Mouse (Mus musculus) forebrain, embryonic 11.5 days (tissue): ENCODE measurements around the gene Krt19. TPM values are rescaled to one million over a fixed set of nuclear protein-coding genes. Genes with fewer than 3 reads are reported as not detected.

ENCODE experiments used
- ATAC-seq: fragments of 200-750 bp; cut with Nextera tagmentation; replicated peaks from 2 replicates; pipeline ENCODE4 v1.8.0; 2017; ENCODE audit warnings: moderate TSS enrichment; ENCODE audit not compliant: low FRiP score
- DNase-seq: peaks from one replicate; pipeline ENCODE4 v3.0.0-alpha.2; 2017; ENCODE audit warnings: low spot score
- H3K27ac ChIP-seq: fragments of 300-500 bp; sonication (generic); 2 replicates; pipeline ENCODE4 v1.5.1; 2014; ENCODE audit warnings: low read depth, low read length
- H3K27me3 ChIP-seq: fragments of 300-500 bp; sonication (generic); 2 replicates; pipeline ENCODE4 v1.6.1; 2014; ENCODE audit warnings: mild to moderate bottlenecking, low read length, mixed read lengths; ENCODE audit not compliant: control insufficient read depth, insufficient read depth
- H3K36me3 ChIP-seq: fragments of 300-500 bp; sonication (generic); 2 replicates; pipeline ENCODE4 v1.6.1; 2014; ENCODE audit warnings: mild to moderate bottlenecking, low read length, moderate library complexity, mixed read lengths; ENCODE audit not compliant: control insufficient read depth, insufficient read depth
- H3K4me1 ChIP-seq: fragments of 300-500 bp; sonication (generic); replicated peaks from 2 replicates; pipeline ENCODE4 v1.6.1; 2014; ENCODE audit warnings: low read length, mixed read lengths; ENCODE audit not compliant: control insufficient read depth, insufficient read depth
- H3K4me2 ChIP-seq: fragments of 300-500 bp; sonication (generic); 2 replicates; pipeline ENCODE4 v1.6.1; 2014; ENCODE audit warnings: low read depth, mild to moderate bottlenecking, low read length, moderate library complexity, mixed read lengths; ENCODE audit not compliant: severe bottlenecking
- H3K4me3 ChIP-seq: fragments of 300-500 bp; sonication (generic); 2 replicates; pipeline ENCODE4 v1.5.1; 2014; ENCODE audit warnings: low read depth, low read length
- H3K9ac ChIP-seq: fragments of 300-500 bp; sonication (generic); 2 replicates; pipeline ENCODE4 v1.6.1; 2014; ENCODE audit warnings: low read length
- H3K9me3 ChIP-seq: fragments of 300-500 bp; sonication (generic); 2 replicates; pipeline ENCODE4 v1.6.1; 2016; ENCODE audit warnings: low read length, mixed read lengths; ENCODE audit not compliant: control insufficient read depth
- WGBS: fragments of 180-500 bp; shearing (Covaris S2); extraction: QIAGEN DNeasy Blood & Tissue Kit; methylation state at CpG from one replicate; pipeline ENCODE4 v1.1.7; 2014; 5-methylcytosine and 5-hydroxymethylcytosine counted together
- polyA plus RNA-seq: library from polyadenylated mRNA; unstranded; fragments of >200 nt; fragmentation: Nextera tagmentation; extraction: Ambion mirVana; gene quantifications from 2 replicates; pipeline ENCODE4 v1.2.1, GENCODE M21; 2014

The Krt19 gene
- polyA plus RNA-seq, 1 experiment from 2014 or later = 3.0 TPM

- no peak overlapping the region for H3K27ac ChIP-seq
- peak; percentile 64 for ATAC-seq
Measured at GRCm38 (mm10) chr11:100168765-100169762, 20.6 kb upstream of the Krt19 start.

GRCm38 (mm10) chr11:100168071-100168470 is 19.6 kb upstream of the Krt19 start:
- H3K36me3 ChIP-seq = no peaks in the 10 kb centered on the region
- H3K27me3 ChIP-seq = no peaks in the 10 kb centered on the region
- WGBS = 94% methylated on average over 8 of the region's 8 CpGs
- H3K4me3 ChIP-seq = no peak overlapping the region
- DNase-seq = no peak
- H3K9ac ChIP-seq = no peak overlapping the region
- no peak overlapping the region for H3K4me2 ChIP-seq
- ATAC-seq = no peak
- H3K4me1 ChIP-seq = no peaks in the 10 kb centered on the region
- no peaks in the 10 kb centered on the region for H3K9me3 ChIP-seq
- no peak overlapping the region for H3K27ac ChIP-seq

More at GRCm38 (mm10) chr11:100168765-100169762, 20.6 kb upstream of the Krt19 start:
- 30% methylated on average over 14 of the region's 14 CpGs for WGBS
- no peak overlapping the region for H3K4me3 ChIP-seq
- DNase-seq = peak; percentile 90
- H3K9me3 ChIP-seq = no peaks in the 10 kb centered on the region
- no peaks in the 10 kb centered on the region for H3K4me1 ChIP-seq
- no peak overlapping the region for H3K9ac ChIP-seq
- H3K4me2 ChIP-seq = no peak overlapping the region
- H3K27me3 ChIP-seq = no peaks in the 10 kb centered on the region
- H3K36me3 ChIP-seq = no peaks in the 10 kb centered on the region

GRCm38 (mm10) chr11:100164392-100164791 is 15.9 kb upstream of the Krt19 start:
- 70% methylated on average over 7 of the region's 7 CpGs for WGBS
- Histone ChIP-seq H3K36me3 (no peaks in the 10 kb centered on the region), H3K27ac (no peak overlapping the region), H3K9me3 (no peaks in the 10 kb centered on the region), H3K27me3 (no peaks in the 10 kb centered on the region), H3K4me1 (no peaks in the 10 kb centered on the region), H3K4me3 (no peak overlapping the region), H3K9ac (no peak overlapping the region), H3K4me2 (no peak overlapping the region)
- ATAC-seq = no peak
- DNase-seq = no peak

- 75% methylated on average over 6 of the region's 6 CpGs for WGBS
- Histone ChIP-seq H3K9ac (no peak overlapping the region), H3K4me2 (no peak overlapping the region), H3K36me3 (no peaks in the 10 kb centered on the region), H3K27me3 (no peaks in the 10 kb centered on the region), H3K9me3 (no peaks in the 10 kb centered on the region), H3K4me1 (no peaks in the 10 kb centered on the region), H3K4me3 (no peak overlapping the region), H3K27ac (no peak overlapping the region)
- DNase-seq (no peak), ATAC-seq (no peak)
Measured at GRCm38 (mm10) chr11:100157908-100158477, 9.5 kb upstream of the Krt19 start.

- H3K9ac ChIP-seq = no peak overlapping the region
- no peaks in the 10 kb centered on the region for H3K4me1 ChIP-seq
- 87% methylated on average over 3 of the region's 3 CpGs for WGBS
- ATAC-seq (no peak), DNase-seq (no peak)
- no peak overlapping the region for H3K4me2 ChIP-seq
- H3K4me3 ChIP-seq = no peak overlapping the region
- no peaks in the 10 kb centered on the region for H3K36me3 ChIP-seq
- no peaks in the 10 kb centered on the region for H3K27me3 ChIP-seq
- no peak overlapping the region for H3K27ac ChIP-seq
- H3K9me3 ChIP-seq = no peaks in the 10 kb centered on the region
Measured at GRCm38 (mm10) chr11:100157331-100157730, 8.9 kb upstream of the Krt19 start.

GRCm38 (mm10) chr11:100155497-100156255 is 7.2 kb upstream of the Krt19 start:
- no peaks in the 10 kb centered on the region for H3K4me1 ChIP-seq
- no peaks in the 10 kb centered on the region for H3K27me3 ChIP-seq
- no peak overlapping the region for H3K4me3 ChIP-seq
- no peak overlapping the region for H3K27ac ChIP-seq
- H3K9me3 ChIP-seq = no peaks in the 10 kb centered on the region
- DNase-seq (no peak), ATAC-seq (no peak)
- no peak overlapping the region for H3K9ac ChIP-seq
- WGBS = 79% methylated on average over 8 of the region's 8 CpGs
- no peaks in the 10 kb centered on the region for H3K36me3 ChIP-seq
- no peak overlapping the region for H3K4me2 ChIP-seq

GRCm38 (mm10) chr11:100147566-100148353 is 705 bp downstream of the Krt19 start:
- H3K27ac ChIP-seq = no peak overlapping the region
- no peak overlapping the region for H3K4me3 ChIP-seq
- H3K4me1 ChIP-seq = peaks cover 3% of the 10 kb centered on the region; the same call in 1 of the 2 replicates
- no peaks in the 10 kb centered on the region for H3K9me3 ChIP-seq
- no peak overlapping the region for H3K9ac ChIP-seq
- 69% methylated on average over 5 of the region's 5 CpGs for WGBS
- peaks cover 17% of the 10 kb centered on the region for H3K27me3 ChIP-seq
- ATAC-seq (no peak), DNase-seq (no peak)
- no peaks in the 10 kb centered on the region for H3K36me3 ChIP-seq
- no peak overlapping the region for H3K4me2 ChIP-seq
